Mouse (Mus musculus) neural tube, embryonic 11.5 days (tissue): ENCODE measurements around the gene Mpo. TPM values are rescaled to one million over a fixed set of nuclear protein-coding genes. Genes with fewer than 3 reads are reported as not detected.

Source experiments
- ATAC-seq: fragments of 200-750 bp; cut with Nextera tagmentation; 2 replicates; pipeline ENCODE4 v1.8.0; 2017; ENCODE audit warnings: moderate number of reproducible peaks, mild to moderate bottlenecking, moderate TSS enrichment, moderate library complexity; ENCODE audit not compliant: insufficient read depth, low FRiP score, low TSS enrichment
- DNase-seq: peaks from one replicate; pipeline ENCODE4 v3.0.0-alpha.2; 2015; ENCODE audit warnings: low spot score
- H3K27ac ChIP-seq: fragments of 300-500 bp; sonication (generic); 2 replicates; pipeline ENCODE4 v1.5.1; 2014; ENCODE audit warnings: low read depth, mild to moderate bottlenecking, low read length
- H3K27me3 ChIP-seq: fragments of 300-500 bp; sonication (generic); 2 replicates; pipeline ENCODE4 v1.6.1; 2014; ENCODE audit warnings: mild to moderate bottlenecking, low read length, mixed read lengths; ENCODE audit not compliant: control insufficient read depth, insufficient read depth
- H3K36me3 ChIP-seq: fragments of 300-500 bp; sonication (generic); 2 replicates; pipeline ENCODE4 v1.6.1; 2014; ENCODE audit warnings: mild to moderate bottlenecking, low read length, moderate library complexity, mixed read lengths; ENCODE audit not compliant: control insufficient read depth, insufficient read depth
- H3K4me1 ChIP-seq: fragments of 300-500 bp; sonication (generic); 2 replicates; pipeline ENCODE4 v1.6.1; 2014; ENCODE audit warnings: low read length, mixed read lengths; ENCODE audit not compliant: control insufficient read depth, insufficient read depth
- H3K4me2 ChIP-seq: fragments of 300-500 bp; sonication (generic); 2 replicates; pipeline ENCODE4 v1.6.1; 2014; ENCODE audit warnings: low read depth, mild to moderate bottlenecking, moderate library complexity
- H3K4me3 ChIP-seq: fragments of 300-500 bp; sonication (generic); 2 replicates; pipeline ENCODE4 v1.5.1; 2014; ENCODE audit warnings: low read depth, low read length
- H3K9ac ChIP-seq: fragments of 300-500 bp; sonication (generic); 2 replicates; pipeline ENCODE4 v1.6.1; 2014; ENCODE audit warnings: mild to moderate bottlenecking, low read length
- H3K9me3 ChIP-seq: fragments of 300-500 bp; sonication (generic); 2 replicates; pipeline ENCODE4 v1.6.1; 2016; ENCODE audit warnings: low read length; ENCODE audit not compliant: control insufficient read depth
- WGBS: fragments of 180-500 bp; shearing (Covaris S2); extraction: QIAGEN DNeasy Blood & Tissue Kit; methylation state at CpG from one replicate; pipeline ENCODE4 v1.1.7; 2014; 5-methylcytosine and 5-hydroxymethylcytosine counted together
- polyA plus RNA-seq: library from polyadenylated mRNA; unstranded; fragments of >200 nt; fragmentation: Nextera tagmentation; extraction: Ambion mirVana; gene quantifications from 2 replicates; pipeline ENCODE4 v1.2.1, GENCODE M21; 2014

Mpo gene
- polyA plus RNA-seq, 1 experiment from 2014 or later, result 7.7 TPM

- Histone ChIP-seq H3K4me3 (no peak overlapping the region), H3K4me2 (no peak overlapping the region), H3K27ac (no peak overlapping the region), H3K36me3 (no peaks in the 10 kb centered on the region), H3K4me1 (no peaks in the 10 kb centered on the region), H3K27me3 (no peaks in the 10 kb centered on the region), H3K9me3 (no peaks in the 10 kb centered on the region), H3K9ac (no peak overlapping the region)
- ATAC-seq, result no peak
- WGBS, result 87% methylated on average over 7 of the region's 7 CpGs
- no peak for DNase-seq
Measured at GRCm38 (mm10) chr11:87808236-87808635, 14.9 kb downstream of the Mpo start.

DNA sequence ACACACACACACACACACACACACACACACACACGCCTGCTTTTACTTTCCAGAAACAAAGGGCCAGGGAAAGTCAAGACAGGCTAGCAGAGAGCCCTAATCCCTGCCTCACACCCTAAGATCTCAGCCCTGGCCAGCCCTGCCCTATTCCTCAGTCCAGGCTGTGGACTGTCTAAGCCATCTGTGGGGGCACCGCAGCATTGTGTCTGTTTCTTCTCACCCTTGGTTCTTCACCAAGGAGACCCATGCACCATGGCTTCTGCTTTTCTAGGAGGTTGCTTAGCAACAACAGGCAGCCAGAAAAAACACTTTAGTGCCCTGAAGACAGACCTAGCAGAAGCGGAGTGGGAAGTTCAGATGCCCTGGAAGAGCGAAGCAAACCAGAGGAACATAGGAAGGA, 18.0 kb downstream of the Mpo start:
- Histone ChIP-seq H3K9ac (no peak overlapping the region), H3K27ac (no peak overlapping the region), H3K36me3 (no peaks in the 10 kb centered on the region), H3K4me1 (no peaks in the 10 kb centered on the region), H3K4me2 (no peak overlapping the region), H3K27me3 (no peaks in the 10 kb centered on the region), H3K9me3 (no peaks in the 10 kb centered on the region), H3K4me3 (no peak overlapping the region)
- DNase-seq (no peak), ATAC-seq (no peak)
- 52% methylated on average over 3 of the region's 4 CpGs for WGBS

DNA sequence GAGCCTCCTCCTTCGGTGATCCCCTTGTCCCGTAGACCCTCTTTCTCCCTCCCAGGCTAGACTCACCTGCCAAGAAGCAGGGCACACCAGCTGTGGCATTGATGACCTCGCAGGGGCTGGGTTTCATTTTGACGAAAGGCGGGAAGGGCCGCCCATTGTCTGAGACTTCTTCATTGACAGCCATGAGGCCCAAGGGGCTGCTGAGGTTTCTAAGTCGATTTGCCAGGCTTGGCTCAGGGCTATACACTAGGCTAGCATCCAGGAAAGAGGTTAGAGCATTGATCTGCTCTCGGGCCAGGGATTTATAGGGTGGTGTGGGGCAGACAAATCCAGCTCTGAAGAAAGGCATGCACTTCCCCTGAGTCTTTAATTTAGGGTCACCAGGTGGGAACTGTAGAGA, 21.4 kb downstream of the Mpo start:
- H3K4me3 ChIP-seq, result no peak overlapping the region
- H3K9ac ChIP-seq, result no peak overlapping the region
- H3K9me3 ChIP-seq, result no peaks in the 10 kb centered on the region
- no peaks in the 10 kb centered on the region for H3K36me3 ChIP-seq
- no peaks in the 10 kb centered on the region for H3K27me3 ChIP-seq
- no peak overlapping the region for H3K27ac ChIP-seq
- no peak for DNase-seq
- H3K4me1 ChIP-seq, result no peaks in the 10 kb centered on the region
- no peak overlapping the region for H3K4me2 ChIP-seq
- 74% methylated on average over 8 of the region's 8 CpGs for WGBS
- no peak for ATAC-seq

DNA sequence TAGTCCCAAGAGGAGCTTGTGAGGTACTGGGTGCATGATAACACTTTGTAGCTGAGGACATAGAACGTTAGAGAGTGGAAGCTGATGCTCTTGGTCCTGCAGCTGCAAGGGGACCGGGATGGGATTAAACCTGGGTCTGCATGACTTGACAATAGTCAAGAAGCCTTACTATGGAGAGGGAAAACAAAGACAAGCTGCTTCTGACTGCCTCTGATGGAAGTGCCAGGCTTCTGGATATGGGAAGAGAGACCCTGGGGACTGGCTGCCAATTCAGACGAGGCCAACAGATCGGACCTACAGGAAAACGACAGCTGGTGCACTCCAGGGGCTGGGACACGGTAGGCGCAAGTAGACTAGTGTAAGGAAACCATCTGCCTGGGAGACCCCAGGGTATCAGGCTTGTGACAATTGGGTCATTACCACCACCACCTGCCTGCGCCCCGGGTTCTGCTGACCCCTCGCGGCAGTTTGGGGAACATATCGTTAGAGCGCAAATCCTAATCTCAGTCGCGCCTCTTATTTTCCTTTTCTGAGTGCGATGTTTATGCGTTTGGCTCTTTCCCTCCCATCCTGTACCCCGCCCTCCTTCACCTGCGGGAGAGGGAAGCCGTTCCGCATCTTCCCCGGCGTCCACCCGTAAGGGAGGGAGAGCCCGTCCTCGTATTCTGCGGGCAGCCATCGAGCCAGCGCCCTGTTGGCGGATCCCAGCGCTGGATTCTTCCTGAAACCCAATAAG, 23.5 kb downstream of the Mpo start:
- DNase-seq, result peak; percentile 75
- Histone ChIP-seq H3K27ac (no peak overlapping the region), H3K4me3 (peak overlapping the region; percentile 29), H3K9ac (peak overlapping the region; percentile 55), H3K27me3 (no peaks in the 10 kb centered on the region), H3K36me3 (no peaks in the 10 kb centered on the region), H3K4me1 (no peaks in the 10 kb centered on the region), H3K9me3 (no peaks in the 10 kb centered on the region), H3K4me2 (peak overlapping the region; percentile 54)
- WGBS, result 4% methylated on average over 31 of the region's 31 CpGs
- peak; percentile 72 for ATAC-seq

DNA sequence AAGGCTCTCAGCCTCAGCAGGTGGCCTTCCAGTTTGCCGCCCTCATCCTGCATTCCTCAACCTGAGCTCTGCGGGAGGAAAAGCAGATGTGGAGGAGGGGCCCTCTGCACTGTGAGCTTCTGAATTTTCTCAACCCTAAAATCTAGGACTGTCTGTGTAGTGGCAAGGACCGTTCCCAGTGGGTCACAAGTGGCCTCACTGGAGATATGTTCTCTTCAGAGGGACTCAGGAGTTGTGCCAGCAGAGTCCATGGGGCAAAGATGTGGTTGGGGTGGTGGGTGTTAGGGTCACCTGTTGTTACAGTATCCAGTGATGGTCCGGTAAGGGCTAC, 24.0 kb downstream of the Mpo start:
- no peak for DNase-seq
- WGBS, result 30% methylated on average over 4 of the region's 4 CpGs
- Histone ChIP-seq H3K4me2 (peak overlapping the region; percentile 54), H3K9ac (peak overlapping the region; percentile 55), H3K27me3 (no peaks in the 10 kb centered on the region), H3K9me3 (no peaks in the 10 kb centered on the region), H3K4me3 (peak overlapping the region; percentile 29), H3K4me1 (no peaks in the 10 kb centered on the region), H3K36me3 (no peaks in the 10 kb centered on the region), H3K27ac (no peak overlapping the region)
- ATAC-seq, result no peak

GRCm38 (mm10) chr11:87821502-87821901, 28.1 kb downstream of the Mpo start:
- no peak overlapping the region for H3K9ac ChIP-seq
- no peak for ATAC-seq
- no peaks in the 10 kb centered on the region for H3K4me1 ChIP-seq
- WGBS, result 52% methylated on average over 5 of the region's 5 CpGs
- H3K36me3 ChIP-seq, result no peaks in the 10 kb centered on the region
- DNase-seq, result no peak
- H3K27ac ChIP-seq, result no peak overlapping the region
- no peaks in the 10 kb centered on the region for H3K9me3 ChIP-seq
- H3K4me2 ChIP-seq, result no peak overlapping the region
- H3K4me3 ChIP-seq, result no peak overlapping the region
- no peaks in the 10 kb centered on the region for H3K27me3 ChIP-seq

DNA sequence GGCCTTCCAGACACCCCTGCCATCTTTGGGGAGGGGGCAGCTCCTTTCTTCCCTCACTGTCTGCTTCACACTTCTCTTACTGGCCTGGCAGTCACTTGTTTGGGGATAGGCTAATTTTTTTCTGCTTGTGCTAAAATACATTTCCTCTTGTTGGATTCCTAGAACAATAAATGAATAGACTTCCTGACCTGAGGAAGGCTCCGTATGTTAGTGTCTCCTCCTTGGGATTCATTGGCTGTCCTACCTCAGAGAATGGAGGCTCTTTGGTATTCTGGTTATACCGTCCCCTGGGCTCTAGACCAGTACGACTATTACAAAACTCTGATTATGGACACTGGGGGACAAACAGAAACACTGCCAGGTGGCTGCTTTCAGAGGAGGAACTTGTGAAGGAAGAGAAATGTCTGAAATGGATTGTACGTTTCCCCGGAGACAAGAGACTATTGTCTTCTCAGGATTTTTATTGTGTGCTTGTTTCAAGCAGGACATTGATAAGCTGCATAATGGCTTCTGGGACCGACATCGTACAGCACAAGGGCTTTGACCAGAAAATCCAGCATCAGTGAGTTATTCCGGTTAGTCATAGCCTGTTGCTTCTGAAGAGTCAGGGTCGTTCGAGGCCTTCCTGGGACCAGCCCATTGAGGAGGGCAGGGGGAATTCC, 35.0 kb downstream of the Mpo start, which contains the start of gene Lpo:
TSS of gene Lpo (minus strand) at position 51 of the 662 bp plus-strand sequence.
- Histone ChIP-seq H3K9me3 (no peaks in the 10 kb centered on the region), H3K27me3 (no peaks in the 10 kb centered on the region), H3K9ac (no peak within 1 kb of the TSS), H3K4me1 (peaks cover 4% of the 10 kb centered on the region; the same call in 1 of the 2 replicates), H3K4me3 (no peak within 1 kb of the TSS), H3K36me3 (no peaks in the 10 kb centered on the region), H3K4me2 (no peak within 1 kb of the TSS), H3K27ac (no peak within 1 kb of the TSS)
- WGBS, result 39% methylated on average over 10 of the region's 10 CpGs
- no peak for ATAC-seq
- DNase-seq, result peak; percentile 15

DNA sequence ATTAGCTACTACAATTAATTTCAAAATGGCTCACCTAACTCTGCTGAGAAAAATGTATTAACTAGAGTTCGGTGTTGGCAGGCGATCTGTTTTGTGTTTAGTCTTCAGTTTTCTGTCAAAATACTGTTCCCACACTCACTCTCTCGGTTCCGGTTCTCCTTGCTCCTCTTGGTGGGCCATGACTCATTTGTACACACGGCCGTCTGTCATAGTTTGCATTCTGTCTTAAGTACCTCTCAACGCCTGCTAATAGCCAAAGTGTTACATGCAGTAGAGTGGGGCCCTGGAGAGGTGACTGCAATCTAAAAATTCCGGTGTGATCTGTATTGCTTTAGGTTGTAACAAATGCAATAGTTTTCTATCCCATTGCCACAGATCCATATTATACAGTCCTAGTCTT, 47.3 kb downstream of the Mpo start:
- 87% methylated on average over 8 of the region's 8 CpGs for WGBS
- Histone ChIP-seq H3K4me1 (no peaks in the 10 kb centered on the region), H3K4me3 (no peak overlapping the region), H3K9me3 (no peaks in the 10 kb centered on the region), H3K9ac (no peak overlapping the region), H3K27ac (no peak overlapping the region), H3K36me3 (no peaks in the 10 kb centered on the region), H3K4me2 (no peak overlapping the region), H3K27me3 (no peaks in the 10 kb centered on the region)
- ATAC-seq, result no peak
- no peak for DNase-seq

- 84% methylated on average over 3 of the region's 3 CpGs for WGBS
- H3K9me3 ChIP-seq, result no peaks in the 10 kb centered on the region
- DNase-seq, result no peak
Measured at GRCm38 (mm10) chr11:87841436-87841835, 48.1 kb downstream of the Mpo start.

More at GRCm38 (mm10) chr11:87841436-87841835, 48.1 kb downstream of the Mpo start:
- no peaks in the 10 kb centered on the region for H3K27me3 ChIP-seq
- no peaks in the 10 kb centered on the region for H3K4me1 ChIP-seq
- no peaks in the 10 kb centered on the region for H3K36me3 ChIP-seq
- no peak overlapping the region for H3K9ac ChIP-seq
- no peak overlapping the region for H3K4me3 ChIP-seq
- no peak overlapping the region for H3K27ac ChIP-seq
- ATAC-seq, result no peak
- H3K4me2 ChIP-seq, result no peak overlapping the region
